Mouse (Mus musculus) liver, adult (tissue): ENCODE data around the gene Mical3.
A peak's percentile ranks its signal among the peaks of the same experiment; 100 is the strongest.

ENCODE experiments used
- GATA4 ChIP-seq: IDR thresholded peaks from 2 replicates; pipeline ENCODE4 v1.6.1; 2014; ENCODE audit warnings: mild to moderate bottlenecking, low read length; ENCODE audit not compliant: insufficient replicate concordance

Gene Mical3

GRCm38 (mm10) chr6:121134249-121134648, 3.5 kb upstream of the Mical3 start:
- no peak for TF ChIP-seq GATA4

GRCm38 (mm10) chr6:121130039-121130705, 627 bp downstream of the Mical3 start:
- no peak for TF ChIP-seq GATA4

DNA sequence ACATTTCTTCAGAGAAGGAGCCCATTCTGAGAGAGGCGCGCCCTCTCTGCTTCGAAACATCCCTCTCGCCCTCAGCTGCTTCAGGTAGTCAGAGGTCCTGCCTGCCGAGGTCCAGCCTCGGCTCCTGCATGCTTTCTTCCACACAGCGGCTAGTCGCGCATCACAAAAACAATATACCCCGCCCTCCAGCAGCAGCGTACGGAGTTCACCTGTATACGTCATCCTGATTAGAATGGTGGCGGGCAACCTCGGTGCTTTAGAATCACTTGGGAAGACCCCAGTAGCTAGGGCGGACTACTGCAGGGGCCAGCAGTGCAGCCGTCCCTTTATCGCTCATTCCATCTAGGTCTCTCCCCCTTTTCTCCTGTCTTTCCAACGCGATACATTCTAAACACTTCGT, 1.3 kb downstream of the Mical3 start:
- no peak for TF ChIP-seq GATA4

GRCm38 (mm10) chr6:121128736-121129135, 2.1 kb downstream of the Mical3 start:
- TF ChIP-seq GATA4, result no peak

GRCm38 (mm10) chr6:121127726-121128125, 3.1 kb downstream of the Mical3 start:
- TF ChIP-seq GATA4, result no peak

DNA sequence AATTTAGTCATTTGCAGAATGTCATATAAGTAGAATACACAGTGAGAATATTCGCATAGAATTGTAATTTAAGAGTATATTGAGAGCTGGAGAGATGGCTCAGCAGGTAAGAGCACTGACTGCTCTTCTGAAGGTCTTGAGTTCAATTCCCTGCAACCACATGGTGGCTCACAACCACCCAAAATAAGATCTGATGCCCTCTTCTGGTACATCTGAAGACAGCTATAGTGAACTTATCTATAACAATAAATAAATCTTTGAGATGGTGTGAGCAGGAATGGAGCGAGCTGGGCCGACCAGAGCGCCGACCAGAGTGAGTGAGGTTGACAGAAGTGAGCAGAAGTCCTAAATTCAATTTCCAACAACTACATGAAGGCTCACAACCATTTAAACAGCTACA, 4.6 kb downstream of the Mical3 start:
- no peak for TF ChIP-seq GATA4

GRCm38 (mm10) chr6:121122739-121123241, 8.0 kb downstream of the Mical3 start:
- no peak for TF ChIP-seq GATA4

DNA sequence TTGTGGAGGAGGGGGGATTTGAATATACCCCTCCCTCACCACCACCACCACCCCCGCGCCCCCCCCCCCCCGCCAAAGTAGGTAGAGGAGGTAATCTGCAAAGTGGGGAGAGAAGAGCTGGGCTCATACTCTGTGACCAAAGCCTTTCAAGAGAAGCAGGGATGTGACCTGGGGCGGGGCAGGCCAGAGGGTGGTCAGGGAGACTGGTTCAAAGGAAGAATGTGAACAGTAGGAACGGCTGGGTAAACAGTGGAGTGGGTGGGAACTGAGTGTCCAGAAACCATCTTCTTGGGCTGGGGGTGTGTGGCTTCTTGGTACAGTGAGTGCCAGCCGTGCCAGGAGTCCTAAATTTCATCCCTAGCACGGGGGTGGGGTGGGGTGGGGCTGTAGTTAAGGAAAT, 10.0 kb downstream of the Mical3 start:
- TF ChIP-seq GATA4, result no peak

GRCm38 (mm10) chr6:121117971-121118755, 12.6 kb downstream of the Mical3 start:
- no peak for TF ChIP-seq GATA4

- TF ChIP-seq GATA4, result no peak
Observed at GRCm38 (mm10) chr6:121117142-121117541, 13.7 kb downstream of the Mical3 start.

DNA sequence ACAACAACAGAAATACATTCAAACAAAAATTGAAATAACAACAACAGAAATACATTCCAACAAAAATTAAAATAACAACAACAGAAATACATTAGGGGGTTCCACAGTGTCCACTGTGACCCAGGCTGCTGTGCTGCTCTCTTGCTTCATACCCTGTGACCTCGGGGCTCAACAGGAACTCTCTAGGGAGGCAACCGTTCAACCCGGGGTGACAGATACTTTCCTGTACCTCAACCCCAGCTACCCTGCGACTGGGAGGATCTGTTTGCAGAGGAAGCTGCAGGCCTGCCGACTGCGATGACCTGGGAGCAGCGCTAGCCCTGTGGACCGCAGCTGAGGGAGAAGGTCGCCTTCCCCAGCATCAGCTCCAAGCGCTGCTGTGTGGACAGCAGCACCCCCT, 14.4 kb downstream of the Mical3 start:
- TF ChIP-seq GATA4, result no peak

- no peak for TF ChIP-seq GATA4
Observed at GRCm38 (mm10) chr6:121111448-121112055, 19.2 kb downstream of the Mical3 start.

GRCm38 (mm10) chr6:121109998-121110603, 20.7 kb downstream of the Mical3 start:
- peak; percentile 25; the same call in 1 of the 2 replicates for TF ChIP-seq GATA4

GRCm38 (mm10) chr6:121109181-121109981, 21.4 kb downstream of the Mical3 start:
- TF ChIP-seq GATA4, result no peak

GRCm38 (mm10) chr6:121108075-121108474, 22.7 kb downstream of the Mical3 start:
- no peak for TF ChIP-seq GATA4
